Mouse (Mus musculus): Measurements from ENCODE around the gene Cxcl12. TPM values are rescaled to one million over a fixed set of nuclear protein-coding genes. Genes with fewer than 3 reads are reported as not detected.
A peak's percentile ranks its signal among the peaks of the same experiment; 100 is the strongest.

Cxcl12 gene
- total RNA-seq (2017): 0.82 and 2.5 TPM in 2 replicates

DNA sequence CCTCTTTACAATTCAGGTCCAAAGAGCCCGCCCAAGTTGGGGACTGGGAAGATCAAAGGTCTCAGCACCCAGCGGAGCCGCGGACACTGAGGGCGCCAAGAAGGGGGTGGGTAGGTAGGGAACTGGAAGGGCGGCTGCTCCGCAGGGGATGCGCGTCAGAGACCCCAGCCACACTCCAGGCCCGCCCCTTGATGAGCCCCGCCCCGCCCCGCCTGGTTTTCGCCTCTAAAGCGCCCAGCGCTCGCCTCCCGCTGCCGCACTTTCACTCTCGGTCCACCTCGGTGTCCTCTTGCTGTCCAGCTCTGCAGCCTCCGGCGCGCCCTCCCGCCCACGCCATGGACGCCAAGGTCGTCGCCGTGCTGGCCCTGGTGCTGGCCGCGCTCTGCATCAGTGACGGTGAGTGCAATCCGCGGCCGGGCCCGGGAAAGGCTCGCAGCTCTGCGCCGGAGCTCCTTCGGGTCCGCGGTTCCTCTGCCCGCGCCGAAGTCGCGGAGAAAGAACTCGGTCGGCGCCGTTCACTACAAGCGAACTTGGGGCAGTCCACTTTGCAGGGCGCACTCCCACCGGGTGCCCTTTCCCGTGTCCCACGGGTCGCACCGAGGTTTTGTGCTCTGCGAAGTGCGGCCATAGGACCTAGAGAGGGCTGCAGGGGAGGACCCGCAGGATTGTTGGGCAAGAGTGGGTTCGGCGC, at the start of gene Cxcl12:
Gene Cxcl12 (plus strand): TSS at position 215 of the 691 bp plus-strand sequence.
- peak; percentile 31 for ATAC-seq (replicated peaks; ENCODE audit: low read depth, poor library complexity, severe bottlenecking)

DNA sequence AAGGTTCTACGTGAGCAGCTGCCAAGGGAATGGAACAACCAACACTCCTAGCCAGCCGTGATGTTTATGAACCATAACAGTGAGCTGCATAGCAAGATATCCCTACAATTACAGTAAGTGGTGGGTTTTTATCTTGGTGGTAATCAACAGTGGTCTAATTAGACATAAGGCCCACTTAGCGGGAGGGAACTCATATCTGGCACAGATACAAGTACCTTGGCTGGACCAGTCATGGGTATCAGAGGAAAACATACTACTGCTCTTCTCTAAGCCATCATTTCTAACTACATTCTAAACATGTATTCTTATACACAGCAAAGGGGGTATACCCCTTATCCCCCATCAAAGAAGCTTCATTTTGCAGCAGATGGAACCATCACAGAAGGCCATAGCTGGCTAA, 46.3 kb upstream of the Cxcl12 start:
- ATAC-seq (replicated peaks; ENCODE audit: low read depth, poor library complexity, severe bottlenecking): no peak

GRCm38 (mm10) chr6:117126356-117126755, 42.0 kb upstream of the Cxcl12 start:
- ATAC-seq (replicated peaks; ENCODE audit: low read depth, poor library complexity, severe bottlenecking): no peak

- ATAC-seq (replicated peaks; ENCODE audit: low read depth, poor library complexity, severe bottlenecking): no peak
Measured at GRCm38 (mm10) chr6:117129443-117129842, 38.9 kb upstream of the Cxcl12 start.

- no peak for ATAC-seq (replicated peaks; ENCODE audit: low read depth, poor library complexity, severe bottlenecking)
Measured at GRCm38 (mm10) chr6:117130680-117131111, 37.6 kb upstream of the Cxcl12 start.

- no peak for ATAC-seq (replicated peaks; ENCODE audit: low read depth, poor library complexity, severe bottlenecking)
Measured at GRCm38 (mm10) chr6:117134526-117134925, 33.8 kb upstream of the Cxcl12 start.

- ATAC-seq (replicated peaks; ENCODE audit: low read depth, poor library complexity, severe bottlenecking): no peak
Measured at GRCm38 (mm10) chr6:117137735-117138134, 30.6 kb upstream of the Cxcl12 start.

GRCm38 (mm10) chr6:117140907-117141306, 27.4 kb upstream of the Cxcl12 start:
- ATAC-seq (replicated peaks; ENCODE audit: low read depth, poor library complexity, severe bottlenecking): no peak

GRCm38 (mm10) chr6:117146951-117147350, 21.4 kb upstream of the Cxcl12 start:
- no peak for ATAC-seq (replicated peaks; ENCODE audit: low read depth, poor library complexity, severe bottlenecking)

- no peak for ATAC-seq (replicated peaks; ENCODE audit: low read depth, poor library complexity, severe bottlenecking)
Measured at GRCm38 (mm10) chr6:117151484-117152149, 16.7 kb upstream of the Cxcl12 start.

DNA sequence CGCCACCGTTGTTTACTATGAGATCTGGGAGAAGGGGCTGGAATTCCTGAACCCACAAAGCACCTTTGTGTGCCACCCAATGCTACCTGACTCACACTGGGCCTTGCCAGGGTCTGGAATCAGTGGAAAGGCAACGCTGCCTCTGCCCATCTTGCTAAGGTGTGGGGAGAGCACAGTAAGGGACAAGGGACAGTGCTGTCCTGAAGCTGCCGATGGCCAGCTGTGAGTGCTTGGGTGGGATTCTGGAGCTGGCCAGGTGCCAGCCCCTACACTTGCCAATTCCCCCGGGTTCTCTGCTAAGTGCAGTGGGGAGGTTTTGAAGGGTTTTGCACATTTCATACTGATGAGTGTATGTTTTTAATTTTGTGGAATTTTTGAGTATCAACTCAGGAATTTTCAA, 15.3 kb upstream of the Cxcl12 start:
- no peak for ATAC-seq (replicated peaks; ENCODE audit: low read depth, poor library complexity, severe bottlenecking)

GRCm38 (mm10) chr6:117156846-117157245, 11.5 kb upstream of the Cxcl12 start:
- ATAC-seq (replicated peaks; ENCODE audit: low read depth, poor library complexity, severe bottlenecking): no peak

DNA sequence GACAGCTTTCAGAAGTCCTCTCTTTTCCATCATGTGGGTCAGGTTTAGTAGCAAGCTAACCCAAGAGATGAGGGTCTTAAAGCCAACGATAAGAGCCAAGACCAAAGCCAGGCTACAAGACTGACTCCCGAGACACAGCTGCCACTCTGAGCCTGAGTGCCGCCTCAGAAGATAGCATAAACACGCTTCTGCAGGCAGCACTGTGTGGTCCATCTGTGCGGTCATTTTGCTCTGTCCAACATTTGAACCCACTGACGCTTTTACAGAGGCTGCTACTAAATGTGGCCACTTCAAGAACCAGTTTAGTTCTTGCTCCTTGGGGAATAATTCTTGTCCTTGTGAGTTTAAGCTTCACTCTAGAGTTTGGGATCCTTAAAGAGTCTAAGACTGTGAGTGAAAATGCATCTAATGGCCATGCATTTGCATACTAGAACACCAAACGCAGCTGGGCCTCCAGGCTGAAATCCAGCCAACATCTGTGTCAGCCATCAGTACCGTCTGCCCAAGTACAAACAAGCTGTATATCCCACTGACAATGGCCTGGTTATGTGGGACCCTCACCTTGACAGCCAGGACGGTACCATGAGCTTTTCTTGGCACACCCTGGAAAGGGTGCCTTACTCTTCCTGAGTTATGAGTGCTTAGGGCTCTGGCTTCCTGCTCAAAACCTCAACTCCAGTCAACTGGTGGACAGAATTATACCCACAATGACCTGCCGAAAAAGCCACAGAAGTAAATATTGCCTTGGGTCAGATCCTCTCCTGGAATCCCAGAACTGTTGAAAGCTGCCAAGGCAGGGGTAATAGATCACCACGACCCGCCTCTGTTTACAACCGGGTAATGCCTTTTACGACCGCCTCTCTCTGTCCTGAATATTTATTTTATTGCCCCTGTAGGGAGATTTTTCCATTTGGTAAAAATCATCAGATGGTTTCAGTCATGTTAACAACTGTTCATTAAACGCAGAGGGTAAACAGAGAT, 8.3 kb upstream of the Cxcl12 start:
- ATAC-seq (replicated peaks; ENCODE audit: low read depth, poor library complexity, severe bottlenecking): no peak

- no peak for ATAC-seq (replicated peaks; ENCODE audit: low read depth, poor library complexity, severe bottlenecking)
Measured at GRCm38 (mm10) chr6:117163486-117163885, 4.8 kb upstream of the Cxcl12 start.

GRCm38 (mm10) chr6:117166581-117167425, 1.5 kb upstream of the Cxcl12 start:
- peak; percentile 93 for ATAC-seq (replicated peaks; ENCODE audit: low read depth, poor library complexity, severe bottlenecking)

DNA sequence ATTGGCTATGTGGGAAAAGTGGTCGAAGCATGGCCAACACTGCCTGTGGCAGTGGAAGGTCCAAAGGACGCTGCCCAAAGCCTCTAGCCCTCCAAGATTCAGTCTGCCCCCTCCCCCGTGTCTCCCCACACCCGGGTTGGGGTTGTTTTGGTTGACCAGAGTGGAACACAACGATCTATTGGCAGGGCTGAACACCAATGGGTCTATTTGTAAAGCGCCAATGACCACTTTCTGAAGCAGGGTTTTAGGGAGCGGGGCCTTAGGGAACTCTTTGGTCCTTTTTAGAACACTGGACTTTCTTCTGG, 957 bp upstream of the Cxcl12 start:
- no peak for ATAC-seq (replicated peaks; ENCODE audit: low read depth, poor library complexity, severe bottlenecking)

- ATAC-seq (replicated peaks; ENCODE audit: low read depth, poor library complexity, severe bottlenecking): no peak
Measured at GRCm38 (mm10) chr6:117169051-117169909, 945 bp downstream of the Cxcl12 start.

GRCm38 (mm10) chr6:117169910-117170747, 1.8 kb downstream of the Cxcl12 start:
- no peak for ATAC-seq (replicated peaks; ENCODE audit: low read depth, poor library complexity, severe bottlenecking)
